Mouse (Mus musculus): ENCODE results near the gene Pigs.
A peak's percentile ranks its signal among the peaks of the same experiment; 100 is the strongest.

- TF ChIP-seq POLR2A (IDR thresholded peaks at IDR 0.05; ENCODE audit: borderline replicate concordance, insufficient read depth, low read length) (peak; percentile 76), CTCF (IDR thresholded peaks at IDR 0.05; ENCODE audit: borderline replicate concordance, insufficient read depth, low read depth, low read length) (no peak)
These were observed 5.4 kb upstream of the Pigs start, which contains the start of gene Aldoc for GRCm38 (mm10) chr11:78322860-78323259.
